Comparison of ENCODE assay signal across 10 mouse cellular contexts in genomic region chr7:28936787-28937186, GRCm38 (mm10). TPM values are rescaled to one million over a fixed set of nuclear protein-coding genes. Genes with fewer than 3 reads are reported as not detected.
A peak's percentile ranks its signal among the peaks of the same experiment; 100 is the strongest.
DNase-seq lines count a peak whose midpoint lies in the region; ATAC-seq and TF ChIP-seq lines count a peak whose summit lies in the region.
"Had no signal": no experiment of that assay in that cellular context is flagged by ENCODE, and none has a peak within 500 bp of the region (broad histone marks: within the 10 kb centered on the region; RNA-seq: fewer than 3 reads in every experiment).

No protein-coding gene starts in this region.

- no peaks in the 10 kb centered on the region for H3K27me3 ChIP-seq in heart, embryonic 14.5 days (ENCODE audit: control insufficient read depth, insufficient read depth, low read length)
- no peaks in the 10 kb centered on the region for H3K27me3 ChIP-seq in limb, embryonic 12.5 days
- H3K27me3 ChIP-seq: midbrain, embryonic 15.5 days had no signal

- peaks cover 45 to 79% of the 10 kb centered on the region in 2 experiments for H3K4me1 ChIP-seq in heart, embryonic 14.5 days (ENCODE audit: control insufficient read depth in 2 of 2, insufficient read depth in 2 of 2, low read length in 2 of 2)
- H3K4me1 ChIP-seq in limb, embryonic 12.5 days (replicated peaks) = peaks cover 59% of the 10 kb centered on the region
- H3K4me1 ChIP-seq in olfactory bulb, adult 2 months (ENCODE audit: control insufficient read depth, insufficient read depth, low read length) = peaks cover 39% of the 10 kb centered on the region

- no peak for TF ChIP-seq CTCF in layer of hippocampus, adult 2 months (conservative IDR thresholded peaks at IDR 0.05)
- TF ChIP-seq CTCF in olfactory bulb, adult 2 months (IDR thresholded peaks at IDR 0.05; ENCODE audit: insufficient read depth, low read depth, low read length) = no peak

- ATAC-seq in heart, embryonic 14.5 days (ENCODE audit: insufficient number of reproducible peaks, insufficient read depth, low FRiP score, low read depth) = no peak
- no peak for ATAC-seq in limb, embryonic 12.5 days (ENCODE audit: insufficient number of reproducible peaks, insufficient read depth, low FRiP score, low TSS enrichment, low read depth)
- ATAC-seq: midbrain, embryonic 15.5 days had no signal

- H3K9me3 ChIP-seq in heart, embryonic 14.5 days (ENCODE audit: control insufficient read depth, low read length) = no peaks in the 10 kb centered on the region
- H3K9me3 ChIP-seq in limb, embryonic 12.5 days = no peaks in the 10 kb centered on the region
- H3K9me3 ChIP-seq: midbrain, embryonic 15.5 days had no signal

- no peak for DNase-seq in layer of hippocampus, adult 2 months (ENCODE audit: low spot score in 2 of 2)
- DNase-seq in layer of hippocampus, postnatal 10 days (ENCODE audit: low spot score in 2 of 2) = no peak
- no peak for DNase-seq in urinary bladder, adult 2 months (ENCODE audit: low spot score)
- DNase-seq in adrenal gland, adult 2 months = no peak
- DNase-seq: cerebellum, adult 8-10 months had no signal

- no peak overlapping the region for H3K4me2 ChIP-seq in heart, embryonic 14.5 days (ENCODE audit: low read length)
- H3K4me2 ChIP-seq in limb, embryonic 12.5 days = no peak overlapping the region
- H3K4me2 ChIP-seq: midbrain, embryonic 15.5 days had no signal

- H3K27ac ChIP-seq in layer of hippocampus, adult 2 months = peak overlapping the region; percentile 63
- H3K27ac ChIP-seq in heart, embryonic 14.5 days (replicated peaks in 1 of 2; ENCODE audit: control insufficient read depth in 1 of 2, insufficient read depth in 1 of 2, low read depth in 2 of 2, low read length in 2 of 2) = peak overlapping the region; percentile 54 to 71; a peak in 3 of 4 replicates
- H3K27ac ChIP-seq in limb, embryonic 12.5 days = peak overlapping the region; percentile 50
- peak overlapping the region; percentile 58 for H3K27ac ChIP-seq in olfactory bulb, adult 2 months (ENCODE audit: insufficient read depth, low read depth, low read length)
- H3K27ac ChIP-seq: midbrain, embryonic 15.5 days had no signal

- TF ChIP-seq POLR2A in olfactory bulb, adult 2 months (IDR thresholded peaks at IDR 0.05; ENCODE audit: insufficient read depth, low read depth, low read length) = no peak

- WGBS in heart, embryonic 14.5 days = 56% methylated on average over 4 of the region's 4 CpGs
- 81% methylated on average over 4 of the region's 4 CpGs for WGBS in limb, embryonic 12.5 days
- 55% methylated on average over 4 of the region's 4 CpGs for WGBS in olfactory bulb, adult 2 months

- peaks cover 23% of the 10 kb centered on the region; the same call in 1 of the 2 replicates for H3K36me3 ChIP-seq in heart, embryonic 14.5 days (ENCODE audit: control insufficient read depth, insufficient read depth, low read length)
- peaks cover 30% of the 10 kb centered on the region for H3K36me3 ChIP-seq in limb, embryonic 12.5 days
- H3K36me3 ChIP-seq: midbrain, embryonic 15.5 days had no signal

- H3K9ac ChIP-seq in heart, embryonic 14.5 days (ENCODE audit: low read length) = peak overlapping the region; percentile 57
- H3K9ac ChIP-seq in limb, embryonic 12.5 days (replicated peaks) = no peak overlapping the region
- H3K9ac ChIP-seq: midbrain, embryonic 15.5 days had no signal

- no peak overlapping the region for H3K4me3 ChIP-seq in layer of hippocampus, adult 2 months
- no peak overlapping the region for H3K4me3 ChIP-seq in heart, embryonic 14.5 days (ENCODE audit: control insufficient read depth in 1 of 2, insufficient read depth in 1 of 2, low read depth in 1 of 2, low read length in 2 of 2)
- no peak overlapping the region for H3K4me3 ChIP-seq in limb, embryonic 12.5 days (replicated peaks)
- no peak overlapping the region for H3K4me3 ChIP-seq in olfactory bulb, adult 2 months (ENCODE audit: insufficient read depth, low read depth, low read length)
- H3K4me3 ChIP-seq: midbrain, embryonic 15.5 days had no signal

RNA-seq across cellular contexts. Expression of gene Actn4, which starts 25.4 kb away (rescaled TPM):
- total RNA-seq in layer of hippocampus, adult 2 months (2021) = 100 to 1,000 TPM; 131 to 134 TPM
- 100 to 1,000 TPM; 128 to 129 TPM for total RNA-seq in layer of hippocampus, postnatal 10 days (2021)
- 221 and 228 TPM in 2 replicates for polyA plus RNA-seq in heart, embryonic 14.5 days (2014; fragmentation: Nextera tagmentation; extraction: Ambion mirVana)
- 269 and 283 TPM in 2 replicates for polyA plus RNA-seq in limb, embryonic 12.5 days (2016; fragmentation: Nextera tagmentation; extraction: Ambion mirVana)
- polyA plus RNA-seq in olfactory bulb, adult 2 months (2012; ENCODE audit: insufficient read depth, insufficient read length, low replicate concordance, missing spikeins) = 498 TPM in 1 of 2 replicates, not detected in the other
- polyA plus RNA-seq in urinary bladder, adult 2 months (2012; rRNA removed) = 285 and 345 TPM in 2 replicates
- 100 to 1,000 TPM; 247 to 264 TPM for total RNA-seq in adrenal gland, adult 2 months (2021)
- polyA plus RNA-seq in adrenal gland, adult 2 months (2012; rRNA removed) = 301 and 316 TPM in 2 replicates

RNA-seq across cellular contexts. Expression of gene Eif3k, which starts 44.9 kb away (rescaled TPM):
- total RNA-seq in layer of hippocampus, adult 2 months (2021) = 100 to 1,000 TPM; 198 to 202 TPM
- total RNA-seq in layer of hippocampus, postnatal 10 days (2021) = 100 to 1,000 TPM; 177 to 178 TPM
- polyA plus RNA-seq in heart, embryonic 14.5 days (2014; fragmentation: Nextera tagmentation; extraction: Ambion mirVana) = 286 and 319 TPM in 2 replicates
- polyA plus RNA-seq in limb, embryonic 12.5 days (2016; fragmentation: Nextera tagmentation; extraction: Ambion mirVana) = 438 and 440 TPM in 2 replicates
- polyA plus RNA-seq in olfactory bulb, adult 2 months (2012; ENCODE audit: insufficient read depth, insufficient read length, low replicate concordance, missing spikeins) = not detected in 2 replicates
- polyA plus RNA-seq in urinary bladder, adult 2 months (2012; rRNA removed) = 368 and 380 TPM in 2 replicates
- 100 to 1,000 TPM; 259 to 280 TPM for total RNA-seq in adrenal gland, adult 2 months (2021)
- 118 and 138 TPM in 2 replicates for polyA plus RNA-seq in adrenal gland, adult 2 months (2012; rRNA removed)

RNA-seq across cellular contexts. Expression of gene Map4k1, which starts 45.1 kb away (rescaled TPM):
- total RNA-seq in layer of hippocampus, adult 2 months (2021) = 1 to 10 TPM in 1 of 2 experiments, under 1 TPM in 1; 0.90 to 1.8 TPM
- total RNA-seq in layer of hippocampus, postnatal 10 days (2021) = 1 to 10 TPM; 4.6 to 5.8 TPM
- 2.8 and 3.3 TPM in 2 replicates for polyA plus RNA-seq in heart, embryonic 14.5 days (2014; fragmentation: Nextera tagmentation; extraction: Ambion mirVana)
- 10.9 and 11.9 TPM in 2 replicates for polyA plus RNA-seq in limb, embryonic 12.5 days (2016; fragmentation: Nextera tagmentation; extraction: Ambion mirVana)
- not detected in 2 replicates for polyA plus RNA-seq in olfactory bulb, adult 2 months (2012; ENCODE audit: insufficient read depth, insufficient read length, low replicate concordance, missing spikeins)
- polyA plus RNA-seq in urinary bladder, adult 2 months (2012; rRNA removed) = 3.6 and 3.8 TPM in 2 replicates
- 1 to 10 TPM in 1 of 2 experiments, under 1 TPM in 1; 0.37 to 1.3 TPM for total RNA-seq in adrenal gland, adult 2 months (2021)
- 2.2 TPM in 2 replicates for polyA plus RNA-seq in adrenal gland, adult 2 months (2012; rRNA removed)

RNA-seq across cellular contexts. Expression of gene Capn12, which starts 55.6 kb away (rescaled TPM):
- under 1 TPM; 0.15 to 0.29 TPM for total RNA-seq in layer of hippocampus, adult 2 months (2021)
- total RNA-seq in layer of hippocampus, postnatal 10 days (2021) = under 1 TPM; 0.54 to 0.82 TPM
- polyA plus RNA-seq in heart, embryonic 14.5 days (2014; fragmentation: Nextera tagmentation; extraction: Ambion mirVana) = 0.27 and 0.46 TPM in 2 replicates
- 0.26 and 0.29 TPM in 2 replicates for polyA plus RNA-seq in limb, embryonic 12.5 days (2016; fragmentation: Nextera tagmentation; extraction: Ambion mirVana)
- not detected in 2 replicates for polyA plus RNA-seq in olfactory bulb, adult 2 months (2012; ENCODE audit: insufficient read depth, insufficient read length, low replicate concordance, missing spikeins)
- polyA plus RNA-seq in urinary bladder, adult 2 months (2012; rRNA removed) = 0.66 and 0.73 TPM in 2 replicates
- total RNA-seq in adrenal gland, adult 2 months (2021) = under 1 TPM in 1 of 2 experiments, not detected in 1; 0.14 TPM
- polyA plus RNA-seq in adrenal gland, adult 2 months (2012; rRNA removed) = 0.48 and 0.80 TPM in 2 replicates
- total RNA-seq: hematopoietic stem cell, adult 5-6 weeks had no signal

Comparison
In these comparisons a context has a peak if more than half of its experiments do, and no peak if none do; other contexts are left out.
1. RNA of gene Eif3k, which starts 44.9 kb away (polyA plus RNA-seq): 438 to 440 TPM in limb, embryonic 12.5 days, 368 to 380 TPM in urinary bladder, adult 2 months, 286 to 319 TPM in heart, embryonic 14.5 days and 118 to 138 TPM in adrenal gland, adult 2 months; not detected in olfactory bulb, adult 2 months; every median in the first group is over 100 times any median in the second.
2. Peak in every context shown above with its lines, with median percentiles within 50 percentile points of each other: H3K27ac ChIP-seq.